Mouse (Mus musculus) R1 (cell line): ENCODE measurements at regions not wholly inside any gene's neighbourhood (a gene's known extent, or its start where the extent isn't known, plus 50 kb on each side); places are given as distances from the start of the nearest gene placed in this dataset.
"Not testable (repeated sequence)": the region's sequence is repeated elsewhere in the genome, so short reads cannot be mapped to it uniquely, and the experiment has no call there.

Experiments
- DNase-seq: peaks from one replicate; pipeline ENCODE4 v3.0.0-alpha.2; 2018; ENCODE audit warnings: low read depth, low spot score

DNA sequence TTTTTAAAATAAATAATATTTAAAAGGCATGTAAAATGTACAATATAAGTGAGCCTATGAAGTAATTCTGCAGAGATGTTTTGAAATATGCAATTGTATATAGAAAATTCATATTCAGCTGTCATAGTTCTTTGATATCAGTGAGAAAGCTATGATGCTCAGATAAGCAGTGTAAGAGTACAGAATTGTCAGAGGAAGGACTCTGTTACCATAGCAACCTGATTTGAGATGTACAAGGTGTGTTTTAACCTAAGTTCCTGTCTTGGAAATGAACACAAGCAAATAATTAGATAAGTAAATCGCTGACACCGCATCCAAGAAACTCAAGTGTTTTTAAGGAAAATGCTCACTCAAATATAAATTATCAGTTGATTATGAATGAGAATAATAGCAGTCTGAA, 271.8 kb downstream of the Gabrg2 start:
- DNase-seq, result no peak

DNA sequence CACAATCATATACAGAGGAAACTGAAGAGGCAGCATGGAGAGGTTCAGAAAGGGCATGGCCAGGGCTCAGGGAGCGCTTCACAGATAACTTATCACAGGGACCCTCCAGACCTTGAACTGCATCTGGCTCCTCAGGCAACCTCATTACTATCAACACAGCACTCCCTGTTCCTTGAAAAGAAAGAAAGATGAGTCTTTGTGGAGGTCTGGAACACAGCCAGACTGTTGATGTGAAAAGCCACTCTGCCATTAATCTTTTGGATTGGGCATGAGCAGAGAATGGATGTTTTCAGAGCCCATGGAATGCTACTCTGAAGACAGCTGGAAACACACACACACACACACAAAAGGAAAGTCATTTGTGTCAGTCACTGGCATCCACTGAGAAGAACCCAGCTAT, 284.0 kb downstream of the Gabrg2 start:
- no peak for DNase-seq

DNA sequence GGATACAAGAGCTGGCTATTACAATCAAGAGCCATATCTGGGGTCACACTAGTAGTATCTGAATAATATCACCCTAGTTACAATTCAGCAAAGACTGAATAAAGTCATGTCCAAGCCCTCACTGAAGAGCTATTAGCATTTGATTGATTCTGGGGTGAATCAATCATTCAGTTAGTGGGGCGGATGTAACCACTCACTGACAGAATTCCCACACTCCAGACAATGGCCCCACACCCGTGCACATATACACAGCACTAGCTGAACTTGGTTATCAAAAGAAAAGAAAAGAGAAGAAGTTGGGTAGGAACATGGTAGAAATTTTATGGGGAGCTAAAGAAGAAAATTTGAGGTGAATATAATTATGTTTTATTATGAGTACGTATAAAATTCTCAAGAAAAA, 310.0 kb downstream of the Gabrg2 start:
- DNase-seq, result no peak

DNA sequence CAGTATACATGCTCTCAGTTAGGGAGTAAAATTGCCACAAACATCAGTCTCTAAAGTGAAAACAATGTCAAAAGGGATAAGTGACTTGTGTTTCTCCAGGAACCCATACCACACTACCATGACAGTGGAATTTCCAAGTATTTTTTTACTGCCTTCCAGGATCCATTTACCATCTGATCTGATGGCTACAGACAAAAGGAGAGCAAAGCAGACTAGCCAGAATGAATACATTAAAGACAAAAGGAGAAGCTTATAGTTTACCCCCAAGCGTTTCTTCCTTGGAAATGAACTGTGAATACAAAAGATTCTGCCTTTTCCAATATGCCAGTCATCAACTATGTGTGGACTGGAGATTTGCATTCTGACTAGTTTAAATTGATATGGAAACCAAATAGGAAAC, 317.7 kb downstream of the Gabrg2 start:
- DNase-seq, result no peak

DNA sequence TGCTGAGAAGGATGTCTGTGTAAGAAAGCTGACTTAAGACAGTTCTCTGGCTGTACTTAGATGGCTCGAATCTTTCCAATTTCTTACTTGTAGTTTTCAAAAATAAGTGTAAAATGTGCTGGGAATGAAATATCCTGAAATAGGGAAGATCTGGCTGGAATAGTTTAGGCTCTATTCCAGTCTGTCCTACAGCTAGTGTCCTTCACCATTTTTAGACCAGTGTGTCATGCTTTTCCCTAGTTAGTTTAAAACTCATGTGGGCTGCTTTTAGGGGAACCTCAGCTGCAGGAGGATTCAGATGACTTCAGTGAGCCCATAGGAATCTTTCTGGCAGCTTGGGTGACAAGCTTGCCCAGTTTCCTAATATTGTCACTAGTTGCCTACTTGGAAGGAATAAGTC, 348.1 kb downstream of the Gabrg2 start:
- no peak for DNase-seq

DNA sequence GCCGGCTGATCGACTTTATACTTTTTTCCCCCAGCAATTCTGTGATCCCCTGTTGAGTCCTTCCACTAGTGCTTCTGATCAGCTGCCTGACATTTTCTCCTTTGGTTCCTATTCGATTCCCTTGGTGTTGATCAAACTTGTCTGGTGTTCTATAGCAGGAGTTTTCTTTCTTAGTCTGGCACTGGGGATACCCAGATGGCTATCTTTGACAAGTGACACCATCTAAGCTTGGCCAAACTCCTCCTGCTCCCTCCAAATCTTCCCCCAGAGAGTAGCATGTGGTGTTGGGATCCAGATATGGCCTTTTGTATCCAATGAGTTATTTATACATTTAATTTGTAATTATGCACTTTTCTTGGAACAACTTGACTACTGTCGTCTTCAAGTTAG, 355.2 kb downstream of the Gabrg2 start:
- no peak for DNase-seq

DNA sequence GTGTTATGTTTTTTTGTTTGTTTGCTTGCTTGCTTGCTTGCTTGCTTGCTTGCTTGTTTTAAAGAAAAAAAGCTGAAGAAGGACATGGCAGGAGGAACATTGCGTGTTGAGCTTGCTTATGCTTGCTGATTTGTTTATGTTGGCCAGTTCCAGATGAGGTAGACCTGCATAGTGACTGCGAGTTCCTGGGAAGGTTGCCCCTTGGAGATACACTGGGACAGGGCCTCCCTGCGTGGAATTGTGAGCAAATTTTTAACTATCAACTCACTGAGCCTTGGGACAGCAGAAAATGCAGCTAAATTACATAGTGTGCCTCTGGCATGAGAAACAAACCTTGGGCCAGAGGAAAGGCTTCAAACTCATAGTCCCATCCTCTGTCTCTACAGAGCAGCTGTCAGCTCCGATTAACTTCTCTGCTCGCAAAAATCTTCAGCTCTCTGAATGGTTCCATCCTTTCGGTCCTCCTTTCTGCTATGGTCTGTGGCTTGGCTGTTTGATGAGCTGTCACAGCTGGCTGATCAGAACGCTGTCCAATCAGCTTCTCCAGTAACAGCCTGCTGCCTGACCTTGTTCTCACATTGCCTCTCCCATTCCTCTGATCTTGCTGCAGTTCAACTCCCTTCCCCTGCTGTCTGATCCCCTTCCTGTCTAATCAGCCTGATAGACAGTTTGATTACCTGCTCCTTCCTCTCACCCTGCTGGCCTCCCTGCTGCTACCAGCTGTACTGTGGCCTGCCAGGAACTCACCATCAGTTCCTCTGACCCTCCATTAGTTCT, 355.7 kb downstream of the Gabrg2 start:
- peak; percentile 18 for DNase-seq

DNA sequence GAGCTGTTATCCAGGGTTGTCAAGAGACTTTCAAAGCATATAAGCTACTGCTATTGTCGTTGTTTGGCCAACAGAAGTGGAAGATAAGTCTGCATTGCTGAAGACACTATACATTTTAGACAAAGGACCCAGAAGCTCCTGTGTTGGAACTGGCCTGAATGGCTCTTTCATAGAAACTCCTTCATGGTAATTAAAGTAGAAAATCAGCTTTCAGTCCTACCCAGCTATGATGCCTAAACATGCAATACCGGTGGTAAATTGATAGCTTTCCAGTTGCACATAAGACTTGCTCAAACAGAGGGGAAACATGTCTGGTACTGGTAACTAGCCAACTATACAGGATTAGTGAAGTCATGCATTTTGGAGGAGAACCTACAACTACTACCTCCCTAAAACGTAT, 356.6 kb downstream of the Gabrg2 start:
- DNase-seq, result no peak

DNA sequence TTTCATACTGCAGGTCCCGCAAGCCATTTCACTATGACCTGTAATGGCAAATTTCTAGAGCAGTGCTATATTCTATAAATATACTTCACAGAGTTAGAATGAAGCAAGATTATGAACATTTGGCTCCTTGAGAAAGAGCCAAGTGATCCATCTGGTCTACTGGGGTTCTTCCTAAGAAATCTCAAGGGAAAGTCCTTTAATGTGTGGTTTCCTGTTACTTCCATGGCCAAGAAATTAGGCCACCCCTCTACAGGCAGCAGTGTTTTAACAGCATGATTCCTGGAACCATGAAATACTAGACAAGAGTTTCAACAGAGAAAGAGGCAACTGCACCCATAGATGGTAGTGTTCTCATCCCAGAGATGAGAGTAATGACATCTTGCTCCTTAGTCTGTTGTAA, 401.7 kb downstream of the Gabrg2 start:
- no peak for DNase-seq

DNA sequence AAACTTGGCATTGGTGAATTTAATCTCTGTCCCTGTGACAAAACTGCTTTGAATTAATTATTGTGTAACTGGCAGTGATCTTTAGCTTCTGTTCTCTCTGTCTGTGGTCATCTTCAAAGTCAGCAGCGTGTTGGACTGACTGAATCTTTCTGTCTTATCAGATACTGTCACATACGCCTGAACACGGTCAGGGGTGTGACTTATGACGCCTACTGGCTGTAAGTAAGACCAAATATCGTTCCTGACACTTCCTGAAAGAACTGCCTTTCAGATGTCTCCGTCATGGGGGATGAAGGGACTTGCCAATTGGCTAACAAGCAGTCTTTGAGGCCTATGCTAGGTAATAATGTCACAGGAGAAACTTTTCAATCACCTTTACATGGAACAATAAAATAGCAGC, 402.2 kb downstream of the Gabrg2 start:
- no peak for DNase-seq

DNA sequence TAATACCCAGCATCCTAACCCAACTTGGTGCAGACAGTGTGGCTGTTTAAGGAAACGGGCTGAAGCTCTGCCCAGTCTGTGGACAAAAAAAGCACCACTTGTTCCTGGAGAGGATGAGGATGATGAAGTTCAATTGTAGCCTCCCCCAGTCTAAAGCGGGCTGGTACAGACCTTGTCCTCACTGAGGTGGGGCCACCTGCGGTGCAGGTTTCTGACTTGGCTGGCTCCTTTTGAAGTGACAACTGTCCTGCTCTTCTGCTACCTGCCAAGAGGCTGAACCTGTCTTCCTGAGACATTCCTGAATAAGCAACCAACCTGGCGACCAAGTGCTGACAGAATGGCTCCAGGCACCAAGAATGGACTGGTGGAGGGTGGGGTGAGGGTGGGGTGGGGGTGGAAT, 409.2 kb downstream of the Gabrg2 start:
- not testable (repeated sequence) for DNase-seq
